Mouse (Mus musculus): Measurements from ENCODE around the gene Adamtsl4.

Adamtsl4 gene

GRCm38 (mm10) chr3:95632648-95633588 lies 54.8 kb downstream of the Adamtsl4 start:
- no peak for DNase-seq (ENCODE audit: low spot score)

DNA sequence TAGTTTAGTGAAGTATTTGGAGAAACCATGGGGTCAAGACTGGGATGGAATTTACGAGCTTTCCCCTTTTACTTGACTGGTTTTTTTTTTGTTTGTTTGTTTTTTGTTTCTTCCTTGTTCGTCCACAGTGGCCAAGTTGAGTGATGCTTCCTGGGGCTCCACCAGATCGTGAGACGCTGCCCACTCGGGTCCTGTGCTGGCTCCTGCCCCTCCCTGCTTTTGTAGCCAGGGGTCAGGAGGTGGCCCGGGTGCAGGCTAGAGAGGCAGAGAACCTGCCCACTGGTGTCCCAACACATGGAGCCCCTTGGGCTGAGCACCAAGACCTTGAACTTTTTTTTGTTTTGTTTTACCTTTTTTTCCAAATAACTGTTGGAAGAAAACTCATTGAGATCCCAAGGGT lies 56.4 kb downstream of the Adamtsl4 start:
- DNase-seq (ENCODE audit: low spot score) = no peak

DNA sequence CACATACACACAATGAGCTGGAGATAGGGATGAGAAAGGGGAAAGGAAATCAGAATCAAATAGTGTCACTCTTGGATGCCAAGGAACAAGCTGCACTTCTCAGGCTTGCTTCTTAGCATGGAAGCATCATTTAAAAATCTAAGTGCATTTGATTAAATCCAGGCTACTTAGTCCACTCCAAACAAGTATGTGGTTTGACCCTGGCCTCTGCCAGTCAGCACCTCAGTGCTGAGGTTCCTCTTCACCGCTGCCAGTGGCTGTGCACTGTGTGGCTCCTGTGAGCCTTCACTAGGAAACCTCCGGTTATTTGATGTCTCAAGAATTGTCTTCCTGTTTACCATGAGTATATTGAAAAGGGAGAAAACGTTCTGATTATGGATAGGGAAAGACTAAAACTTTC lies 56.9 kb downstream of the Adamtsl4 start:
- DNase-seq (ENCODE audit: low spot score) = no peak

DNA sequence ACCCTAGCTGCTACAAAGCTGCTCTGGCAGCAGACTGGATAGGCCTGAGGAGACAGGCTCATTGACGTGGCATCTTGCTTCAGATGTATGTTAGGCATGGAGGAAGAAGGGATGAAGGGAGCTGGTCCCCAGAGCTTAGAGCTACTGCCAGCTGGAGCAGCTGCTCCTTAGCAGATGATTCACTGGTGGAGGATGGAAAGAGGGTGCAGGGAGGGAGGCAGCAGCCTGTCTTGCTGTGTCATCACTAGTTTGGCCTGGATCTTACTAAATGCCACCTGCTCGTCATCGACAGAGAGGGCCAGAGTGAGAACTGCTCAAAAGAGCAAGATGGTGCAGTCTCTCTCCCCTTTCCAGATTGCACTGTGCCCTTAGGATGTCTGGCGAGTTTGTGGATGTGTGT lies 58.0 kb downstream of the Adamtsl4 start:
- DNase-seq (ENCODE audit: low spot score) = no peak

DNA sequence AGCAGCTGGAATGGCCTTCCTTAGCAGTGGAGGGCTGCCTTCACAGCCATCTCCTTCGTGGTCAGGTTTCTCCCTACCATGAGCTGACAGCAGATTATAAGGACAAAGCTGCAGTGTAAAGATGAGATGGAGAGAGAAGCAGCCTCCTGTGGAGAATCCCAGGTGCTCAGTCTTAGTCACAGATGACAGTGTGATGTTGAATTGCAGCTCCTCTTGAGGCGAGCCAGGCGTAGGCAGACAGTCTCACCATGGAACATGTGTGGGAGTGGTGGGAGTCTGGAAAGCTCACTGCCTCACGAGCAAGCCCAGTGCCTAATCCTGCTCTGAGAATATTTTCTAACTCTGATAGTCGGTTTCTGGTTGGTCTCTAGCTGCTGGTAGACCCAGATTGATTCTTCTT lies 60.0 kb downstream of the Adamtsl4 start:
- DNase-seq (ENCODE audit: low spot score) = no peak

Measured in ovary, postnatal 14 days (tissue).